Mouse (Mus musculus): ENCODE results near the gene Als2.

Als2 gene

GRCm38 (mm10) chr1:59163030-59163461 lies 74.0 kb downstream of the Als2 start, which contains the start of gene Mpp4:
Gene Mpp4 (minus strand): TSS chr1:59163389.
- no peak for DNase-seq

- DNase-seq, result no peak
Measured at GRCm38 (mm10) chr1:59162309-59163024, 74.6 kb downstream of the Als2 start.

GRCm38 (mm10) chr1:59161396-59161795 lies 75.6 kb downstream of the Als2 start:
- DNase-seq, result no peak

- peak; percentile 32 for DNase-seq
Measured at GRCm38 (mm10) chr1:59160871-59161270, 76.2 kb downstream of the Als2 start.

GRCm38 (mm10) chr1:59159136-59159535 lies 77.9 kb downstream of the Als2 start:
- DNase-seq, result no peak

GRCm38 (mm10) chr1:59158498-59158897 lies 78.5 kb downstream of the Als2 start:
- no peak for DNase-seq

- DNase-seq, result peak; percentile 28
Measured at GRCm38 (mm10) chr1:59157846-59158245, 79.2 kb downstream of the Als2 start.

- no peak for DNase-seq
Measured at GRCm38 (mm10) chr1:59152346-59152745, 84.7 kb downstream of the Als2 start.

GRCm38 (mm10) chr1:59150542-59150941 lies 86.5 kb downstream of the Als2 start:
- DNase-seq, result no peak

GRCm38 (mm10) chr1:59144543-59144942 lies 92.5 kb downstream of the Als2 start:
- peak; percentile 60 for DNase-seq

- DNase-seq, result peak; percentile 84
Measured at GRCm38 (mm10) chr1:59142809-59143208, 94.2 kb downstream of the Als2 start.

GRCm38 (mm10) chr1:59134419-59134818 lies 102.6 kb downstream of the Als2 start:
- DNase-seq, result no peak

GRCm38 (mm10) chr1:59128879-59129278 lies 108.2 kb downstream of the Als2 start:
- DNase-seq, result no peak

- DNase-seq, result no peak
Measured at GRCm38 (mm10) chr1:59125558-59125957, 111.5 kb downstream of the Als2 start.

- peak; percentile 97 for DNase-seq
Measured at GRCm38 (mm10) chr1:59119720-59120457, 117.1 kb downstream of the Als2 start, which contains the start of gene Tmem237. Gene Tmem237 (minus strand): TSS chr1:59120408.
